Mouse (Mus musculus) MEL (cell line): ENCODE measurements around the gene Alad. TPM values are rescaled to one million over a fixed set of nuclear protein-coding genes. Genes with fewer than 3 reads are reported as not detected.

Experiments
- DNase-seq: peaks from one replicate; pipeline ENCODE4 v3.0.0; 2011; ENCODE audit warnings: low read depth, low spot score
- H3K27ac ChIP-seq: 2 replicates; pipeline ENCODE4 v1.5.1; 2012; ENCODE audit warnings: low read depth, mild to moderate bottlenecking, control low read depth, low read length, moderate library complexity; ENCODE audit not compliant: control insufficient read depth
- H3K27me3 ChIP-seq, 2 experiments: fragments of 150-350 bp in 1 of 2; sonication (generic) in 1 of 2; 2 replicates each; pipeline ENCODE4 v1.6.1; 2012; ENCODE audit warnings: low read length in 2 of 2, mild to moderate bottlenecking in 2 of 2, improper control_type of control experiment in 1 of 2, moderate library complexity in 1 of 2; ENCODE audit not compliant: insufficient read depth in 2 of 2, control insufficient read depth in 1 of 2
- H3K36me3 ChIP-seq, 2 experiments: 2 replicates each; pipeline ENCODE4 v1.6.1; 2012 to 2014; ENCODE audit warnings: low read length in 2 of 2, improper control_type of control experiment in 1 of 2, inconsistent platforms in 1 of 2, mild to moderate bottlenecking in 1 of 2; ENCODE audit not compliant: insufficient read depth in 2 of 2, control insufficient read depth in 1 of 2
- H3K4me1 ChIP-seq, 2 experiments: fragments of 150-350 bp in 1 of 2; sonication (generic) in 1 of 2; 2 replicates each; pipeline ENCODE4 v1.6.1; 2012; ENCODE audit warnings: low read length in 2 of 2, improper control_type of control experiment in 1 of 2, mild to moderate bottlenecking in 1 of 2; ENCODE audit not compliant: insufficient read depth in 2 of 2, control insufficient read depth in 1 of 2
- H3K4me3 ChIP-seq, 2 experiments: fragments of 150-350 bp in 1 of 2; sonication (generic) in 1 of 2; 2 replicates each; pipeline ENCODE4 v1.5.1; 2012; ENCODE audit warnings: low read depth in 2 of 2, low read length in 2 of 2, mild to moderate bottlenecking in 2 of 2, moderate library complexity in 2 of 2, control low read depth in 1 of 2, improper control_type of control experiment in 1 of 2; ENCODE audit not compliant: control insufficient read depth in 1 of 2, insufficient read depth in 1 of 2
- H3K79me2 ChIP-seq: 2 replicates; pipeline ENCODE4 v1.6.1; 2012; ENCODE audit warnings: mild to moderate bottlenecking, low read length, moderate library complexity; ENCODE audit not compliant: control insufficient read depth, poor library complexity, insufficient read depth
- H3K9ac ChIP-seq: 2 replicates; pipeline ENCODE4 v1.6.1; 2012; ENCODE audit warnings: low read depth, mild to moderate bottlenecking, control low read depth, low read length, moderate library complexity; ENCODE audit not compliant: control insufficient read depth, poor library complexity, severe bottlenecking
- H3K9me3 ChIP-seq: fragments of 150-350 bp; sonication (generic); replicated peaks from 2 replicates; pipeline ENCODE4 v1.6.1; 2012; ENCODE audit warnings: mild to moderate bottlenecking, low read length, improper control_type of control experiment, moderate library complexity; ENCODE audit not compliant: insufficient read depth
- CTCF ChIP-seq, 3 experiments: IDR thresholded peaks in 2 of 3; conservative IDR thresholded peaks in 1 of 3; 2 replicates each; pipeline ENCODE4 v1.5.1; 2011 to 2012; ENCODE audit warnings: low read length in 3 of 3, low read depth in 2 of 3, mild to moderate bottlenecking in 2 of 3, improper control_type of control experiment in 1 of 3, inconsistent platforms in 1 of 3, mixed read lengths in 1 of 3, moderate library complexity in 1 of 3; ENCODE audit not compliant: control insufficient read depth in 1 of 3, insufficient read depth in 1 of 3, poor library complexity in 1 of 3, severe bottlenecking in 1 of 3
- EP300 ChIP-seq, 2 experiments: IDR thresholded peaks; 2 replicates each; pipeline ENCODE4 v1.6.1; 2011; ENCODE audit warnings: improper control_type of control experiment in 2 of 2, low read length in 2 of 2, low read depth in 1 of 2, mild to moderate bottlenecking in 1 of 2
- GATA1 ChIP-seq: IDR thresholded peaks from 2 replicates; pipeline ENCODE4 v1.6.1; 2011; ENCODE audit warnings: low read depth, low read length, improper control_type of control experiment
- KAT2A ChIP-seq: conservative IDR thresholded peaks from 2 replicates; pipeline ENCODE4 v1.6.1; 2012; ENCODE audit warnings: low read depth, low read length, improper control_type of control experiment, inconsistent platforms
- MAFK ChIP-seq: IDR thresholded peaks from 2 replicates; pipeline ENCODE4 v1.6.1; 2011; ENCODE audit warnings: low read depth, mild to moderate bottlenecking, low read length, improper control_type of control experiment, borderline replicate concordance
- MYB ChIP-seq: IDR thresholded peaks from 2 replicates; pipeline ENCODE4 v1.6.1; 2011; ENCODE audit warnings: mild to moderate bottlenecking, low read depth, low read length, improper control_type of control experiment
- POLR2AphosphoS5 ChIP-seq: IDR thresholded peaks from 2 replicates; pipeline ENCODE4 v1.6.1; 2012; ENCODE audit warnings: low read depth, borderline replicate concordance, mild to moderate bottlenecking, inconsistent platforms, low read length, moderate library complexity, mixed read lengths
- RCOR1 ChIP-seq: IDR thresholded peaks from 2 replicates; pipeline ENCODE4 v1.6.1; 2012; ENCODE audit warnings: low read depth, mild to moderate bottlenecking, inconsistent platforms, low read length, improper control_type of control experiment
- SIN3A ChIP-seq: IDR thresholded peaks from 2 replicates; pipeline ENCODE4 v1.6.1; 2012; ENCODE audit warnings: low read length, improper control_type of control experiment, inconsistent platforms
- TAL1 ChIP-seq: IDR thresholded peaks from 2 replicates; pipeline ENCODE4 v1.6.1; 2012; ENCODE audit warnings: mild to moderate bottlenecking, inconsistent platforms, low read length, moderate library complexity, mixed read lengths
- TCF12 ChIP-seq: IDR thresholded peaks from 2 replicates; pipeline ENCODE4 v1.6.1; 2014; ENCODE audit warnings: low read depth, mild to moderate bottlenecking, inconsistent platforms, low read length, improper control_type of control experiment, moderate library complexity
- USF1 ChIP-seq: IDR thresholded peaks from 2 replicates; pipeline ENCODE4 v1.6.1; 2014; ENCODE audit warnings: low read depth, mild to moderate bottlenecking, inconsistent platforms, low read length, improper control_type of control experiment, moderate library complexity
- USF2 ChIP-seq, 2 experiments: IDR thresholded peaks; 2 replicates each; pipeline ENCODE4 v1.6.1; 2011 to 2012; ENCODE audit warnings: improper control_type of control experiment in 2 of 2, low read length in 2 of 2, borderline replicate concordance in 1 of 2, inconsistent platforms in 1 of 2, low read depth in 1 of 2, mild to moderate bottlenecking in 1 of 2; ENCODE audit not compliant: insufficient read depth in 1 of 2
- polyA plus RNA-seq, 2 experiments: library from polyadenylated mRNA; stranded (reverse) in 1 of 2; unstranded in 1 of 2; fragments of >175 nt in 1 of 2; fragments of >200 nt in 1 of 2; gene quantifications; 2 replicates each; pipeline versions ENCODE4 v1.2.1 to v1.2.4; 2012; ENCODE audit warnings: low replicate concordance in 2 of 2, low read depth in 1 of 2; ENCODE audit not compliant: insufficient read length in 2 of 2, insufficient read depth in 1 of 2, missing spikeins in 1 of 2
- total RNA-seq: library from RNA; depleted of rRNA; stranded (reverse); fragments of 300-350 nt; gene quantifications from 2 replicates; pipeline ENCODE4 v1.2.3, GENCODE M21; 2012

Gene Alad
- total and polyA plus RNA-seq, 3 experiments = 213 to 386 TPM; not detected in 1

DNA sequence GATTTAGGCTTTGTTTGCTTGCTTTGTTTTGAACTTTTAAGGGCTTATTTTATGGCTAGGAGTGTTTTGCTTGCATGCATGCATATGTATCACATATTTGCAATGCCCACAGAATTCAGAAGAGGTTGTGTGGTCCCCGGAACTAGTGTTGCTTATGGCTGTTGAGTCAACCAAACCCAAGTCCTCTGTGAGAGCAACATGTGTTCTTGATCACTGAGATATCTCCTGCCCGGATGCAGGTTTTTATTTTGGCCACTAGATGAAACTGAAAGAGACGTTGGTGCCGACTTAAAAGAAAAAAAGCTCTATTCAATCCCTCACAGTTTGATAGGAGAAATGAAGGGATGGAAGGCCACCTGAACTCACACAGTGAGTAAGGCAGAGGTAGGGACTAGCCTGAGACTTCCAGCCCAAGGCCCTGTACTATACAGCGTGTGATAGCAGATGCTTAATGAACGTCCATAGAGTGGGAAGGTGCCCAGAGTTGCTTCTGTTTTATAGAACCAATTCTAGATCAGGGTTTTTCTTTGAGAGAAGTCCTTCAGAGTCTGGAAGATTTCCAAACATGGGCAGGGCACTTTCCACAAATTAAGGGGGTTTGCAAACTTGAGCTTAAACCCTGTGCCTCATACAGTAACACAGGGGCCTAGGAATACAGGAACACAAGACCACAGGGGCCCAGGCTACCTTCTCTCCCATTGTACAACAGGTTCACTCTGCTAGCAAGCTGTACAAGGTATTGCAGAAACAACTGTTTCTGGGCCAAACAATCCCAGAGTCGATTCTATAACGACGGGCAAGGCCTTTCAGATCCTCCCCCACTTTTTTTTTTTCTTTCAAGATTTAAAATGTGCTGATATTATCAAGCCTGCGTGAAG is 1.9 kb downstream of the Alad start:
- H3K79me2 ChIP-seq = peaks cover 31% of the 10 kb centered on the region
- peaks cover 51 to 54% of the 10 kb centered on the region in 2 experiments for H3K4me1 ChIP-seq
- no peak for TF ChIP-seq GATA1
- no peak for TF ChIP-seq KAT2A
- TF ChIP-seq MAFK = no peak
- TF ChIP-seq RCOR1 = no peak
- TF ChIP-seq CTCF (IDR thresholded peaks at IDR 0.05 in 2 of 3, conservative IDR thresholded peaks at IDR 0.05 in 1 of 3; ENCODE audit: control insufficient read depth in 1 of 3, insufficient read depth in 1 of 3, low read depth in 2 of 3, low read length in 3 of 3, poor library complexity in 1 of 3, severe bottlenecking in 1 of 3) = peak in 1 of 3 experiments; percentile 19; a peak in 1 of 6 replicates
- TF ChIP-seq SIN3A = no peak
- no peak for TF ChIP-seq POLR2AphosphoS5
- no peak for TF ChIP-seq EP300 (IDR thresholded peaks at IDR 0.05; ENCODE audit: low read depth in 1 of 2, low read length in 2 of 2)
- peak overlapping the region; percentile 74 to 83 for H3K4me3 ChIP-seq
- H3K27ac ChIP-seq = peak overlapping the region; percentile 80
- no peaks in the 10 kb centered on the region for H3K27me3 ChIP-seq
- no peaks in the 10 kb centered on the region for H3K9me3 ChIP-seq
- H3K36me3 ChIP-seq = peaks cover 2 to 58% of the 10 kb centered on the region in 2 experiments; a peak in 2 of 4 replicates
- H3K9ac ChIP-seq = peak overlapping the region; percentile 92
- peak; percentile 83 for DNase-seq

DNA sequence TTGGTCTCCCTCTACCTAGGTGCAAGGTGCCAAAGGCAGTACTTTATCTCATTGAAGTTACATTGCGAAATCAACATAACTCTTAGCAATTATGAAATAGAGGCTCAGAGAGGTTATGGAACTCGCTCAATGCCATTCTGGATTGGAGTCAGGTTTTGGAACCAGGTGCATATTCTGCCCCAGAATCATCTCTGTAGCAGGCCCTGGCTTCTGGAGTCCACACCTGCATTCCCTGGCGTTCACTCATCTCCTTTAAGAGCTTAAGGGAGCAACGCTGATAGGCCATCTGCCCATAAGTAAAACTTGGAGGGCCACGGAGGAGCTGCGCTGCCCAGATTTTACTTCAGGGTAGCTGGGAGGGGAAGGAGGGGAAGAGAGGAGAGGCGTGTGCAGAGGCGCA is 2.7 kb downstream of the Alad start:
- H3K27ac ChIP-seq = peak overlapping the region; percentile 80
- no peak for TF ChIP-seq EP300 (IDR thresholded peaks at IDR 0.05; ENCODE audit: low read depth in 1 of 2, low read length in 2 of 2)
- no peak for TF ChIP-seq MYB
- no peak for TF ChIP-seq TCF12
- TF ChIP-seq, all 39 proteins: peak for 0
- Histone ChIP-seq H3K27me3 (no peaks in the 10 kb centered on the region), H3K4me1 (peaks cover 51 to 54% of the 10 kb centered on the region in 2 experiments), H3K36me3 (peaks cover 4 to 58% of the 10 kb centered on the region in 2 experiments; a peak in 3 of 4 replicates), H3K9me3 (no peaks in the 10 kb centered on the region), H3K4me3 (peak overlapping the region; percentile 74 to 83), H3K9ac (peak overlapping the region; percentile 92), H3K79me2 (peaks cover 31% of the 10 kb centered on the region)
- peak; percentile 83 for DNase-seq

DNA sequence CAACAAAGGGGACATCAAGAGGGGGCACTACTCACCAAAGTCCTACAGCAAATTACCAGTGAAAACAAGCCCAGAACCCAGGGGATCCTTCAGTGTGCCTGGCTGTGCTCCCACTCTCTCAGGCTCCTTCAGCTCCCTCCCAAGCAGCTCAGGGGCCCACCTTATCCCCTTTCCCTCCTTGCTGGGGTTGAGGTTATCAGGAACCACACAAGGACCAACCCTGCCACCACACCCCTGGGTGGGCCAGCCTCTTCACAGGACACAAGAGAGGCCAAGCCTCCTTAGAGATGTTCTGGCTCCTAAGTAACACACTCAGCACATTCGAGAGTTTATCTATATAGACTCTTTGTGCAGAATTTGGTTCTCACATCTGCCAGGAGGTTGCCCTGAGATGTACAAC is 3.1 kb downstream of the Alad start:
- Histone ChIP-seq H3K4me3 (peak overlapping the region in 1 of 2 experiments; percentile 74; a peak in 2 of 4 replicates), H3K36me3 (peaks cover 4 to 55% of the 10 kb centered on the region in 2 experiments; a peak in 3 of 4 replicates), H3K9me3 (no peaks in the 10 kb centered on the region), H3K4me1 (peaks cover 49 to 53% of the 10 kb centered on the region in 2 experiments), H3K9ac (peak overlapping the region; percentile 92), H3K79me2 (peaks cover 31% of the 10 kb centered on the region), H3K27me3 (no peaks in the 10 kb centered on the region), H3K27ac (peak overlapping the region; percentile 80)
- TF ChIP-seq USF1 = no peak
- no peak for TF ChIP-seq USF2 (IDR thresholded peaks at IDR 0.05; ENCODE audit: borderline replicate concordance in 1 of 2, insufficient read depth in 1 of 2, low read depth in 1 of 2, low read length in 2 of 2)
- peak; percentile 99 for TF ChIP-seq TAL1
- peak; percentile 95 for DNase-seq
